In the genomic region with DNA sequence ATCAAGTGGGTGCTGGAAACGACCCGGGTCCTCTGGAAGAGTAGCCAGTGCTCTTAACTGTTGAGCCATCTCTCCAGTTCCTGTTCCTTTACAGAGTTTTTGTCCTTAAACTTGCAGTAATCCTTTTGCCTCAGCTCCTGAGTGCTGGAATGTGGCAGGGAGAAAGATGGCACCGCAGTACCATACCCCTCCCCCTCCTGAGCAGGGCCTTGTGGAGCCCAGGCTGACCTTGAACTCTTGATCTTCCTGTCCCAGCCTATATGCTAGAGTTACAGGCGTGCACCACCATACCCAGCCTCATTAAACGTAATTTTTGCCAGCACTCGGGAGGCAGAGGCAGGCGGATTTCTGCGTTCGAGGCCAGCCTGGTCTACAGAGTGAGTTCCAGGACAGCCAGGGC, we compare ENCODE assay signal across 23 mouse cellular contexts. TPM values are rescaled to one million over a fixed set of nuclear protein-coding genes. Genes with fewer than 3 reads are reported as not detected.
A peak's percentile ranks its signal among the peaks of the same experiment; 100 is the strongest.
DNase-seq lines count a peak whose midpoint lies in the region; ATAC-seq and TF ChIP-seq lines count a peak whose summit lies in the region.
"Had no signal": no experiment of that assay in that cellular context is flagged by ENCODE, and none has a peak within 500 bp of the region (broad histone marks: within the 10 kb centered on the region; RNA-seq: fewer than 3 reads in every experiment).

No protein-coding gene starts in this region.

- no peak for TF ChIP-seq POLR2A in ES-Bruce4 (IDR thresholded peaks at IDR 0.05; ENCODE audit: insufficient read depth, low read length)

- H3K9me3 ChIP-seq in E14TG2a.4 (ENCODE audit: low read length) = 0 out of 2 replicates have a peak, but pooled peaks cover 6% of the 10 kb centered on the region
- H3K9me3 ChIP-seq in ES-Bruce4 (replicated peaks; ENCODE audit: control insufficient read depth, insufficient read depth, low read length, poor library complexity, severe bottlenecking) = no peaks in the 10 kb centered on the region
- no peaks in the 10 kb centered on the region for H3K9me3 ChIP-seq in embryonic facial prominence, embryonic 11.5 days (replicated peaks; ENCODE audit: control insufficient read depth, low read length)
- no peaks in the 10 kb centered on the region; the same call in 1 of the 2 replicates for H3K9me3 ChIP-seq in forebrain, embryonic 13.5 days (replicated peaks)
- H3K9me3 ChIP-seq: G1E; heart, embryonic 13.5 days; hindbrain, embryonic 12.5 days; megakaryocyte, embryonic 14.5 days; midbrain, embryonic 13.5 days had no signal

- H3K36me3 ChIP-seq in E14TG2a.4 (ENCODE audit: insufficient read depth, low read length) (peaks cover 23% of the 10 kb centered on the region), ES-Bruce4 (ENCODE audit: control insufficient read depth, insufficient read depth, low read length, poor library complexity, severe bottlenecking) (no peaks in the 10 kb centered on the region)
- no peaks in the 10 kb centered on the region for H3K36me3 ChIP-seq in embryonic facial prominence, embryonic 11.5 days (replicated peaks; ENCODE audit: control insufficient read depth, insufficient read depth, low read depth, low read length)
- 0 out of 2 replicates have a peak, but pooled peaks cover 2% of the 10 kb centered on the region for H3K36me3 ChIP-seq in forebrain, embryonic 13.5 days (ENCODE audit: poor library complexity, severe bottlenecking)
- H3K36me3 ChIP-seq: heart, embryonic 13.5 days; hindbrain, embryonic 12.5 days; midbrain, embryonic 13.5 days had no signal

- H3K4me2 ChIP-seq in embryonic facial prominence, embryonic 11.5 days (ENCODE audit: low read depth, low read length) = no peak overlapping the region
- peak overlapping the region; percentile 30; the same call in 1 of the 2 replicates for H3K4me2 ChIP-seq in forebrain, embryonic 13.5 days
- H3K4me2 ChIP-seq: heart, embryonic 13.5 days; hindbrain, embryonic 12.5 days; lung, embryonic 14.5 days; midbrain, embryonic 13.5 days had no signal

- H3K4me1 ChIP-seq in E14TG2a.4 (replicated peaks; ENCODE audit: low read depth, low read length) (peaks cover 61% of the 10 kb centered on the region), ES-Bruce4 (ENCODE audit: control insufficient read depth, insufficient read depth, low read length) (peaks cover 2% of the 10 kb centered on the region)
- no peaks in the 10 kb centered on the region for H3K4me1 ChIP-seq in embryonic facial prominence, embryonic 11.5 days (ENCODE audit: control insufficient read depth, insufficient read depth, low read length)
- H3K4me1 ChIP-seq in forebrain, embryonic 13.5 days = peaks cover 25% of the 10 kb centered on the region

- TF ChIP-seq EP300 in ES-Bruce4 (IDR thresholded peaks at IDR 0.05; ENCODE audit: insufficient read depth, low read depth, low read length) = peak; percentile 80

- no peak for TF ChIP-seq CTCF in E14TG2a.4 (conservative IDR thresholded peaks at IDR 0.05; ENCODE audit: low read length)
- TF ChIP-seq CTCF in ES-Bruce4 (IDR thresholded peaks at IDR 0.05; ENCODE audit: low read depth, low read length) = no peak

- no peak overlapping the region for H3K27ac ChIP-seq in ES-Bruce4 (ENCODE audit: insufficient read depth, low read length)
- 0 out of 2 replicates have a peak overlapping the region, but pooled peaks have one; percentile 13 for H3K27ac ChIP-seq in embryonic facial prominence, embryonic 11.5 days (replicated peaks; ENCODE audit: low read depth, low read length)
- H3K27ac ChIP-seq in forebrain, embryonic 13.5 days = peak overlapping the region; percentile 81
- H3K27ac ChIP-seq: heart, adult 2 months; heart, embryonic 13.5 days; hindbrain, embryonic 12.5 days; liver, embryonic 14.5 days; midbrain, embryonic 13.5 days had no signal

- 61% methylated on average over 9 of the region's 9 CpGs for WGBS in embryonic facial prominence, embryonic 11.5 days
- 74% methylated on average over 9 of the region's 9 CpGs for WGBS in forebrain, embryonic 13.5 days

- intact Hi-C loops in left cerebral cortex, postnatal 10 days (cut with DNase I) = no loop called here

- H3K27me3 ChIP-seq in E14TG2a.4 (ENCODE audit: insufficient read depth, low read length) = no peaks in the 10 kb centered on the region
- H3K27me3 ChIP-seq in ES-Bruce4 (ENCODE audit: control insufficient read depth, insufficient read depth, low read length, poor library complexity, severe bottlenecking) = no peaks in the 10 kb centered on the region
- no peaks in the 10 kb centered on the region for H3K27me3 ChIP-seq in embryonic facial prominence, embryonic 11.5 days (ENCODE audit: control insufficient read depth, insufficient read depth, low read length)
- no peaks in the 10 kb centered on the region for H3K27me3 ChIP-seq in forebrain, embryonic 13.5 days
- H3K27me3 ChIP-seq: heart, embryonic 13.5 days; hindbrain, embryonic 12.5 days; megakaryocyte, embryonic 14.5 days; midbrain, embryonic 13.5 days; Patski had no signal

- 0 out of 2 replicates have a peak overlapping the region, but pooled peaks have one; percentile 17 for H3K4me3 ChIP-seq in E14TG2a.4 (replicated peaks; ENCODE audit: low read length)
- H3K4me3 ChIP-seq in ES-Bruce4 (ENCODE audit: low read depth, low read length) = no peak overlapping the region
- H3K4me3 ChIP-seq in embryonic facial prominence, embryonic 11.5 days (ENCODE audit: low read depth, low read length) = no peak overlapping the region
- no peak overlapping the region for H3K4me3 ChIP-seq in forebrain, embryonic 13.5 days
- H3K4me3 ChIP-seq: heart, adult 2 months; heart, embryonic 13.5 days; hindbrain, embryonic 12.5 days; megakaryocyte, embryonic 14.5 days; midbrain, embryonic 13.5 days had no signal

- no peak for ATAC-seq in embryonic facial prominence, embryonic 11.5 days (replicated peaks; ENCODE audit: insufficient number of reproducible peaks, low FRiP score, low TSS enrichment, low read depth)
- peak; percentile 16; the same call in 1 of the 2 replicates for ATAC-seq in forebrain, embryonic 13.5 days
- ATAC-seq: activated CD4-positive, CD25-positive, alpha-beta regulatory T cell, adult 4 months; inflammation-experienced regulatory T-cells, adult 6 months; Patski had no signal

- H3K9ac ChIP-seq in ES-Bruce4 (ENCODE audit: low read depth, poor library complexity, severe bottlenecking) = no peak overlapping the region
- no peak overlapping the region for H3K9ac ChIP-seq in embryonic facial prominence, embryonic 11.5 days (replicated peaks; ENCODE audit: low read length)
- peak overlapping the region; percentile 2; the same call in 1 of the 2 replicates for H3K9ac ChIP-seq in forebrain, embryonic 13.5 days
- H3K9ac ChIP-seq: heart, embryonic 13.5 days; hindbrain, embryonic 12.5 days; liver, embryonic 14.5 days; lung, embryonic 14.5 days; midbrain, embryonic 13.5 days had no signal

- no peak for DNase-seq in embryonic facial prominence, embryonic 11.5 days (ENCODE audit: low spot score)
- no peak for DNase-seq in left cerebral cortex, postnatal 10 days (ENCODE audit: extremely low spot score in 1 of 2, low spot score in 2 of 2)
- no peak for DNase-seq in c-Kit-positive CD71-positive TER-119-positive erythroid progenitor cells, embryonic 14.5 days (ENCODE audit: low spot score)
- DNase-seq in kidney, adult 9 months = no peak
- DNase-seq in adrenal gland, postnatal 4 days (ENCODE audit: low spot score in 2 of 2) = no peak
- DNase-seq: cerebellum, adult 8-10 months; gastrocnemius, postnatal 25 days; heart, adult 2 months; kidney, adult 2 months; lung, embryonic 14.5 days; lung, postnatal 36 days had no signal

RNA-seq across cellular contexts. Expression of gene Xrcc2, which starts 38.9 kb away (rescaled TPM):
- polyA plus RNA-seq in ES-Bruce4 (2011; ENCODE audit: insufficient read depth, insufficient read length, low read depth, missing spikeins) = 19.0 and 22.1 TPM in 2 replicates
- polyA plus RNA-seq in embryonic facial prominence, embryonic 11.5 days (2014; fragmentation: Nextera tagmentation; extraction: Ambion mirVana) = 11.1 and 11.5 TPM in 2 replicates
- 10.8 and 11.3 TPM in 2 replicates for polyA plus RNA-seq in forebrain, embryonic 13.5 days (2015; fragmentation: Nextera tagmentation; extraction: Ambion mirVana)
- 1 to 10 TPM; 3.9 to 5.4 TPM for total RNA-seq in left cerebral cortex, postnatal 10 days (2021)
- 10 to 100 TPM in 1 of 2 experiments, 1 to 10 TPM in 1; 9.0 to 12.2 TPM for total RNA-seq in adrenal gland, postnatal 4 days (2021)
